Mouse (Mus musculus) gastrocnemius, postnatal 4 days (tissue): ENCODE data around the gene Zfp874a. TPM values are rescaled to one million over a fixed set of nuclear protein-coding genes. Genes with fewer than 3 reads are reported as not detected.
"Not testable (repeated sequence)": the region's sequence is repeated elsewhere in the genome, so short reads cannot be mapped to it uniquely, and the experiment has no call there.

Experiments
- DNase-seq, 2 experiments: peaks; one replicate each; pipeline ENCODE4 v3.0.0; 2021 to 2022; ENCODE audit warnings: low spot score in 2 of 2, mixed read lengths in 2 of 2
- total RNA-seq, 2 experiments: library from RNA; stranded (reverse); gene quantifications; 2 replicates each; pipeline ENCODE4 v1.2.3; 2021

The Zfp874a gene
- total RNA-seq, 2 experiments from 2014 or later = 4.0 to 5.5 TPM

GRCm38 (mm10) chr13:67399183-67399903, 52.1 kb downstream of the Zfp874a start, which contains the start of gene Zfp429:
Zfp429 (minus strand) TSS chr13:67399819.
- peak; percentile 41 to 68 for DNase-seq

- not testable (repeated sequence) for DNase-seq
Measured at GRCm38 (mm10) chr13:67376255-67376654, 75.2 kb downstream of the Zfp874a start.

- DNase-seq = peak in 1 of 2 experiments; percentile 48
Measured at GRCm38 (mm10) chr13:67375050-67375911, 76.1 kb downstream of the Zfp874a start, which contains the start of the genes Gm28041 and Zfp456. Gm28041 (minus strand) TSS chr13:67375733. Zfp456 (minus strand) TSS chr13:67375810.

Other genes with a start within 250 kb of the Zfp874a start
- 1 to 10 TPM; 2.4 to 2.9 TPM for gene Zfp458, start 173.2 kb downstream of the Zfp874a start, total RNA-seq
- gene Zfp457, start 145.1 kb downstream of the Zfp874a start, total RNA-seq = 1 to 10 TPM; 1.1 TPM
- gene Zfp595, start 119.1 kb downstream of the Zfp874a start, total RNA-seq = 1 to 10 TPM; 1.7 to 2.7 TPM
- gene Gm28044, start 91.1 kb downstream of the Zfp874a start, total RNA-seq = 1 to 10 TPM in 1 of 2 experiments, under 1 TPM in 1; 0.93 to 1.5 TPM
- 1 to 10 TPM; 1.3 to 1.5 TPM for gene Zfp953, start 91.0 kb downstream of the Zfp874a start, total RNA-seq
- not detected for gene Gm28041, start 75.9 kb downstream of the Zfp874a start, total RNA-seq
- under 1 TPM; 0.47 to 0.61 TPM for gene Zfp456, start 75.8 kb downstream of the Zfp874a start, total RNA-seq
- gene Zfp429, start 51.8 kb downstream of the Zfp874a start, total RNA-seq = 1 to 10 TPM; 2.0 to 2.4 TPM
- gene Zfp459, start 30.2 kb downstream of the Zfp874a start, total RNA-seq = under 1 TPM; 0.49 to 0.86 TPM
- gene Zfp874b, start 32.6 kb upstream of the Zfp874a start, total RNA-seq = 1 to 10 TPM; 5.5 to 6.4 TPM
- 1 to 10 TPM; 4.4 to 5.8 TPM for gene Zfp58, start 48.9 kb upstream of the Zfp874a start, total RNA-seq
- gene Gm26965, start 74.5 kb upstream of the Zfp874a start, total RNA-seq = not detected
- 1 to 10 TPM; 8.4 to 8.6 TPM for gene Zfp87, start 74.6 kb upstream of the Zfp874a start, total RNA-seq
- 1 to 10 TPM; 5.5 to 5.6 TPM for gene Zfp748, start 102.2 kb upstream of the Zfp874a start, total RNA-seq
- gene Zfp729b, start 158.1 kb upstream of the Zfp874a start, total RNA-seq = 1 to 10 TPM; 4.4 to 4.5 TPM
- under 1 TPM; 0.61 to 0.62 TPM for gene Gm49345, start 186.1 kb upstream of the Zfp874a start, total RNA-seq
- gene Zfp729a, start 186.2 kb upstream of the Zfp874a start, total RNA-seq = 1 to 10 TPM; 4.6 to 4.8 TPM
- gene Zfp738, start 235.4 kb upstream of the Zfp874a start, total RNA-seq = 1 to 10 TPM; 6.4 to 7.1 TPM